Mouse (Mus musculus) T-helper 2 cell (primary cell): ENCODE measurements at regions not wholly inside any gene's neighbourhood (a gene's known extent, or its start where the extent isn't known, plus 50 kb on each side); places are given as distances from the start of the nearest gene placed in this dataset.

Experiments used
- in situ Hi-C: fragments of 300-600 bp; cut with MboI, MseI; formaldehyde crosslinking; loops from one replicate; pipeline ENCODE4 v1.15.1; 2025; ENCODE audit warnings: high pct_unique_total_duplicates

DNA sequence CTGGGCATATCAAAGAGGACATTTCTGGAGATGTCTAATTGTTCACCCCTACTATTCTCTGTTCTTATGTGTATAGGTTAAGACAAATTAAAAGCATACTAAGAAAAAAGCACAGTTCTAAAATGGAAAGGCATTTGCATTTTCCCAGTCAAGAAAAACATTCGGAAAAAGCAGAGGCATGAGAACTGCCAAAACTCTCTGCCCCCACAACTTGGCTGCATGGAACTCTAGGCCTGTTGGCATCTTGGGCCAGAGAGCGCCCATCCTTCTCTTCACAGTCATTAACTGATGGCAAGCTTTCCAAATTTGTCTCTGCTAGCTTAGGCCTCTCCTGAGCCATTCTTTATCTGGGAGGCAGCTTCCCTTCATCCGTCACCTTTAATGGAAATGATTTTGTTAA, 281.6 kb downstream of the Tex13c3 start:
- in situ Hi-C loops: no loop called here

DNA sequence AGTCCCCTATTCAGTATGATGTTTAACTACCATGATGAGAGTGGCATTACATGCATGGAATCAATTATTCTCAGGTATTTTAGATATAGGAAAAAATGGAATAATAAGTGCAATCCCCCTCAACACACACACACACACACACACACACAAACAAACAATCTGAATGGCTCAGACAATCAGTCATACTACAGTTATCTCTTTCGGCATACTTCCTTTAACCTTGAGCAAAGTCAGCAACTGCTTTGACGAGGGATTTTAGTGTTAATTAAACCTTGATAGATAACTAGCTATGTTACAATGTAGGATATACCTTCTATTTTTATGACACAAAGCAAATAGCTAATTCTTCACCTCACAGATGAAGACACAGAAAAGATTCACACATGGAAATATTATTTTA, 312.1 kb downstream of the Tex13c3 start:
- in situ Hi-C loops: loop anchor here (25.0 kb wide), 1 partner anchor 982 kb away; no protein-coding TSS in a partner anchor

DNA sequence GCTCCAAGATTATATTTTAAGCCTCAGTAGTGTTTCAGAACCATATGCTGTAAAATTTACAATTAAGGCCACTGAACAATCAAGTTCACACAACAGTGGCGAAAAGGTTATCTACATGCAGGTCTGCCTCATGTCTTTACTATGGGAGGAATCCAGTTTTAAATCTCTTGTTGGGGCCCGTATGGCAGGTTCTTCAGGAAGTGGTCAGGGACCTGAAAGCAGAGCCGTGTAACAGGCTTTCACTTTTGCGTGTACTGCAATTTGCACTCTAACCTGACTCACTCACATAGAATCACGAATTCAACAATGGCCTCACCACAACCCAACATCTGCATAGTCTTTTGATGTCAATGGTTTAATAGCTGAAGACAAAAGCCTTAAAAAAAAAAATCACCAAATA, 312.6 kb downstream of the Tex13c3 start:
- in situ Hi-C loops: loop anchor here (25.0 kb wide), 1 partner anchor 981 kb away; no protein-coding TSS in a partner anchor

DNA sequence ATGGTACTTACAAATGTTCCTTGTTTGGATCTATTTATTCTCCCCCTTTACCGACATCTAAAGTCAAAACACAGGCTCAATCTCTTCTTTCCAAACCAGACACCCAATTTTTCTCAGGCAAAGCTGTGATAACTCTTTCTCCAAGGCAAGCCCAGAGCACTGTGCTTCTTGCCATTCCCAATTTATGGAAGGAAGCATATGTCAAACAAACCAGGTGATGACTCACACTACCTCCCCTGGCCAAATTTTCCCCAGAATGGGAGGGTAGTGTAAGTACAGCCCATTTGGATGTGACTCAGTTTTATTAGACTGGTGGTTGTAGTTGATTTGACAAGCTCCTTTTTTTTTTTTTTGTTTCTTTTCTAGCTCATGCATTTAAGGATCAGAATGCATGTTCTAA, 313.0 kb downstream of the Tex13c3 start:
- in situ Hi-C loops: loop anchor here (25.0 kb wide), 1 partner anchor 981 kb away; no protein-coding TSS in a partner anchor

DNA sequence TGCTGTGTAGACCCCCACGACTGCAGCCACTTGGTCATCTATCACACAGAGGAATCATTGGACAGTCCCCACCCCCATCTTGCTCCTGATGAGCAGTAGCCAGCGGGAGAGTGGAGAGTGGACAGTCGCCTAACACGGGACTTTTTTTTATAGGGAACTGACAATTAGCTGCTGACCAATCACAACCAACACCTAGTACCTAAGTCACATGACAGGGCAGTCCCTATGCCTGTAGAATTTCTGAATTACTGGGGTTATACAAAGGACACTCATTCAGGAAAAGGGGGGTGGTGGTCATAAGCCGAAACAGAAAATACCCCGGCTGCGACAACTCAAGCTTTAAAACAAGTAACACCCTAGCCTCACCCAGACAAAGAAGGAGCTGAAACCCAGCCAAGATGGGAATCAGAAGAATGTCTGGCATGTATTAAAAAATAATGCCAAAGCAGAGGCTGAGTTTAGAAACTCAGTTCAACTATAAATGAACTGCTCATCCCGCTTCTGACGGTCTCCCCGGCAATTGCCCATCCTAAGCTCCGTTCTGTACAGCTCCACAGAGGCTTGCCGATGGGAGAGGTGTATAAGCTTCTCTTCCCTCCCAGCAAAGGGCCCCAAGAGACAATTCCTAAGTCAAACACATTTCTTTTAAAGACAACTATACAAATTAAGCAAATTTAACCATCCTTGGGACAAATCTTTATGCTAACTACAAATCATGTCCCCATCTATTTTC, 313.8 kb downstream of the Tex13c3 start:
- in situ Hi-C loops: loop anchor here (25.0 kb wide), 1 partner anchor 980 kb away; no protein-coding TSS in a partner anchor

DNA sequence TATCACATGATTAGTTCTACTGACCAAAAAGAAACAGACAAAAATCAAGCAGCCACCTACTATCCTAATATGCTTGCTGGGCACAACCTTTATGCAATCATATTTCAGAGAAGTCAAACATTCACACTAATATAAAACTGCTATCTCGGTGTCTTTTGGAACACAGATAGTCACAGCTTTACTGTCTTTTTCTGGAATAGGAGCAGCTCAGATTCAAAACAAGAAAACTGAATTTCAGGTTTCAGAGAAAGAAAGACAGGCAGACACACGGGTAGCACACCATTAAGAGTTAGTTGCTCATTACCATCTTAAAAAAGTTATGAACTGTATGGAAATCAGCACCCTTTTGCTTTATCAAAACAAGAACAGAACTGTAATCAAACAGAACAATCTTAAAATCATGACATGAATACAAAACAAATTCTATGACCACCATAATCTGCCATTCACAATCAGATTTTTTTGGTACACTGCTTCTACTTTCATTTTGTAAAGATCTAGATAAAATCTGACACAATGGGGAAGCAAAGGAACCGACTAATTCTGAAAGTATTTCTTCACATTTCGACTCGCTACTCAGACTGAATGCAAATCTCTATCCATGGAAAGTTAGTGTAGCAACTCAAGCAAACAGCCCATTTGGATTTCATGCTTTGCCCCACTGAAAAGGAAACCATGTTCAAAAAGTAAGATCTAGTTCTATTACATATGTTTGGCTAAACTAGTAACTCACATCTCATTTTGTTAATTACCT, 315.1 kb downstream of the Tex13c3 start:
- in situ Hi-C loops: loop anchor here (25.0 kb wide), 1 partner anchor 979 kb away; no protein-coding TSS in a partner anchor

DNA sequence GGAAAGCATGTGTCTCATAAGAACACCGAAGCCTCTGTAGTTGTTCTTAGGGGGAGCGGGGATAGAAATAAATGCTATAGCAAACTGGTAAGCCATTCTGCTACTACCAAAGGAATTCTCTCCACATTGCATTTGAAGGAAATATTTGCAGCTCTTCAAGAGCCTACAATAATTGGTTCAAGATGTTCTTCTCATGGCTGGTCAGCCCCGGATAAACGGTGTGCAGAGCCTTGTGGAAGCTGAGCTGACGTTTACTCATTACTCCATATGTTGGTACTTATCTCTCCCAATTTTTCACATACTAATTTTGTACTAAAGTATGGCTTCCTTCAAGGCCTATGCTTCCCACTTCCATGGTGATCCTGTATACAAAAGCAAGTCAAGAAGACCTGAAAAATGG, 317.0 kb downstream of the Tex13c3 start:
- in situ Hi-C loops: loop anchor here (25.0 kb wide), 1 partner anchor 977 kb away; no protein-coding TSS in a partner anchor

DNA sequence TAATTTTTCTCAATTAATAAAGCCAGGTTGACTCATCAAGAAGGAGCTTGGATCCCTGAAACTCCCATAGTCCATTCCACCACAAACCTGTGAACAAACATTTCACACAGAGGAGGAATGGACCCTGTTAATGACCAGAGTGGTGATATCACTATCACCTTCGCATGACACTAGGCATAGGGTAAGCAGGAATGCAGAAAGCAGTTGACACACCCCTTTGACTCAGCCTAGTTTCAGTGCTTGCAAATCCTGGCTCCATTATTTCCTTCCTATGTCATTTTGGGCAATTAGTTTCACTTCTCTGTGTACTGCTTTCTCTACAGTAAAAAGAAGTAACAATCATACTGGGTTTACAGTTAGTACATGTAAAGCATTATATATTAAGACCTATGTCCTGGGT, 318.2 kb downstream of the Tex13c3 start:
- in situ Hi-C loops: loop anchor here (25.0 kb wide), 1 partner anchor 976 kb away; no protein-coding TSS in a partner anchor

DNA sequence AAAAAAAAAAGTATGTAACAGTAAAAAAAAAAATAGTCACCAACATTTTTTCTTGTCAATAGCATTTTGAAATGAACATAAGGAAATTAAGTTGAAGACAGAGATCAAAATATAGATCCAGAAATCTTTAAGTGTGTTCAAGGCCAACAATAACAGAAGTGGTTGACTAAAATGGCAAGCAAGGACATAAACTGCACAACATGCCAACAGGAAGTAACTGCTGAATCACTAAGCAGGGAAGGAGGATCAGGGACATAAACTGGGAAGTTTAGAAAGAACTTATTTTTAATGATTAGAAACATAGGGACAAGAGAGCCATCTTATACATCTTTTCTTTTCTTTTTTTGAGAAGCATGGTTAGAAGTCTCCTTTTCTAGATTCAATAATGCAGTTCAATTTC, 318.8 kb downstream of the Tex13c3 start:
- in situ Hi-C loops: loop anchor here (25.0 kb wide), 1 partner anchor 975 kb away; no protein-coding TSS in a partner anchor

DNA sequence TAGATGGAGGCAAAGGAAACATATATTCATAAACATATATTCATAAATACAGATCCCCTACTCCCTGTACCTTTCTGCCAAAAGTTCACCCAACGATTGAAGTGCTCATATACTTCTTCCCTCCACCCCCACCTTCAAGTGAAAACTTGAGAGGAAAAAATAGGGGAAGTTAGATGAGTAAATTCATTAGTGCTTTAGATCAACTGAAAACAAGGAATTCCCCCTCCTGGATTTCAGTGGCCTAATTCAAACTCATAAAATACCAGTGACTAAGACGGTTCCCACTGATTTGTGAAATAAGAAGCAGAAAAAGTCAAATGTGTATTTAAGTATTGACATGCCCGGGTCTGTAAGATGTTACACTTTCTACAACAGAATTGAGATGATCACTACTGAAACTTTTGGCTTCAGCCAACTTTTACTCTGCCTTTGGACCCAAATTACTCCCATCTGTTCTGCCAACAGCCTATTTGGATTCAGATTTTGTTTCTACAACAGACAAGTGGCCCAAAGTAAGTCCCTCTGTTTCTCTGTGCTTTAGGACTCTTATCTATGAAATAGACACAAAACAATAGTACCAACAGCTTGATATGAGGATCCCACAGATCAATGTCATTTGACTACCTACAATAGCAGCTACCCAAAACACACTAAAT, 320.7 kb downstream of the Tex13c3 start:
- in situ Hi-C loops: loop anchor here (25.0 kb wide), 1 partner anchor 973 kb away; no protein-coding TSS in a partner anchor

DNA sequence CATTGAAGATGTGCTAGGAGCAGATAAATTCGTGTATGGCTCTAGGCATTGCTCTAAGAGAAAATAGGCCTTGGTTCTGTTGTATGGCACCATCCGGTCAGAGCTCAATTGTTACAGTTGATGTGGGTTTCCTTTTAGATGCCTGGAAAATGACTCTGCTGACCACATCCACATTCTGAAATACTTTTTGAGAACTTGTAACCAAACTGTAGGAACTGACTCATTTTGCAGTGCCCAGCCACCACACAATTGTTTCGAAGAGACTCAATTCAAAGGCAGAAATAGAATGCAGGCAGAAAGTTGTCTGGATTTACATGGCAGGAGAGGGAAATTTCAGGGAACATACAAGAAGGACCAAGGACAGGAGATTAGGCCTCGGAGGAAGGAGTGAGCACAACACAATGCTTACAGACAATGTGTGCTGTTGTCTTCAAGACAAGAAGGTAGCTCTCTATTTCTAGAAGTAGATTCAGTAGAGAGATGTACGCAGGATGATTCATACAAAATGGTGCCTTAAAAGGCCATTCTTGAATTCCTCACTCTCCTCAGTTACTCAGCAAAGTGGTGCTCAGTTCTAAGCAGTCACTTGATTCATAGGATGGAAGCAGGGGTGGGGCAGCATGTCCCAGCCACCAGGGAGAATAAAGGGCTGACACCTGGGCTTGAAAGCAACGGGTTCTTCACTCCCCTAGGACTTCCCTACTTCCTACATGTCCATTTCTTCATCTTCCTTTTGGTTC, 323.5 kb downstream of the Tex13c3 start:
- in situ Hi-C loops: loop anchor here (10.0 to 25.0 kb wide), 2 partner anchors 970 to 1897 kb away; no protein-coding TSS in a partner anchor

DNA sequence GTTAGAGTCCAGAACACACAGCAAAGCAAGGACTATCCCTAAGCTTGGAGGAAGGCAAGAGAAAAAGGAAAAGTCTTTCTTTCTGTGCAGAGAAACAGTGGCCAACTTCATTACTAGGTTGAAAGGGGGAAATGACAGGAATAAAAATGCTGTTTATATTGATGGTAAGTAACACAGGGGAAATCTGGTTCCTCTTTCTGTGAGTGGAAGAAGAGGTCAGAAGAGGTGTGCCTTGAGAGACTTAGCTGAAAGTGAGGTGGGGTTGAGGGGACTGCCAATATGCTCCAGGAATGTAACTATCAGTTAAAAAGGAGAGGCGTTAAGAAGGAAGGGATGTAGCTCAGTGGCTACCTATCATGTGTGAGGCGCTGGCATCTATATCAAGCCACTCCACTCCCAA, 327.5 kb downstream of the Tex13c3 start:
- in situ Hi-C loops: loop anchor here (10.0 to 25.0 kb wide), 2 partner anchors 966 to 1901 kb away; no protein-coding TSS in a partner anchor

DNA sequence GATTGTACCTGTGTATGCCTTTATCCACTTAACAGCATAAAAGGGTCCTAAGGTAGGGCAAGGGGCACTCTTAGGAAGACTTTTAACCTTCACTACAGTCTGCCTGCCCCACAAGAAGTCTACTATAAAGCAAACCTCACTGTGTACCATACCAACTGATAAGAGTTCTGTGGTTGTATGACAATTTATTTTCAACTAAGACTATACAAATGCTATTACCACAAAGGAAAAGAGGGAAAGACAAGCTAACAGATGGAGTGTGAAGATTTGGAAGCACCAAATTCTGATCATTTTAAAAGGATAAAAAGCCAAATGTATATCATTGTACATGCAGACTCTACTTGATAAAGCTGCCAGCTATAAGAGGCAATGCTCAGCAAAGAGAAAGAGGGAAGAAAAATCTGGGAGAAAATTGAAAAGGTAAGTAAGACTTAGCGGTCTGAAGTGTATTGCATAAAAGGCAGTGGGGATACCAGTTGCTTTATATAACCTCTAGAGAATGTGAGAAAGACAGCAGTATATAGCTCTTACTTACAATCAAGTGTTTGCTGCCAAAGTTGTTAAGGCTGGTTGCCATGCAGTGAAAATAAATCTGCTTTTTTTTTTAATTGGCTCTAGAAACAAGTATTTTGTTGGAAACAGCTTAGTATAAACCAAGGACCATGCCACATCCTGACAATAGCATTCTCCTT, 328.8 kb downstream of the Tex13c3 start:
- in situ Hi-C loops: loop anchor here (10.0 to 25.0 kb wide), 2 partner anchors 965 to 1902 kb away; no protein-coding TSS in a partner anchor

DNA sequence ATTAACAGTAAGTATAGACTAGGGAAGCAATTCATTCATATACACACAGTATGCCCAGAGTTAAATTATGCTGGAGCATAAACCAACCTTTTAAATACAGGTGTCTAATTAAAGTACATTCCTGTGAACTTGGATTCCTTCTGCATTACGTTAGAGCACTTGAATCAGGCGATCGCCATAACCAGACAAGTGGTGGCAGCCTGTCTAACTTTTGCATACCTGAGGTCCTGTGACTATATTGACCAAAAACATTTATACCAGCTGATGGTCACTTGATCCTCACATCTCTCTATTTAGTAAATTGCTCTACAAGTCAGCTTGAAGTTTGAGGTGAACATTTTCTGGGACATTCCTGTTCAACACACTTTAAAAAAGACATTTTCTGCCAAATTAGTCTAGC, 330.5 kb downstream of the Tex13c3 start:
- in situ Hi-C loops: loop anchor here (10.0 to 25.0 kb wide), 2 partner anchors 963 to 1904 kb away; no protein-coding TSS in a partner anchor

DNA sequence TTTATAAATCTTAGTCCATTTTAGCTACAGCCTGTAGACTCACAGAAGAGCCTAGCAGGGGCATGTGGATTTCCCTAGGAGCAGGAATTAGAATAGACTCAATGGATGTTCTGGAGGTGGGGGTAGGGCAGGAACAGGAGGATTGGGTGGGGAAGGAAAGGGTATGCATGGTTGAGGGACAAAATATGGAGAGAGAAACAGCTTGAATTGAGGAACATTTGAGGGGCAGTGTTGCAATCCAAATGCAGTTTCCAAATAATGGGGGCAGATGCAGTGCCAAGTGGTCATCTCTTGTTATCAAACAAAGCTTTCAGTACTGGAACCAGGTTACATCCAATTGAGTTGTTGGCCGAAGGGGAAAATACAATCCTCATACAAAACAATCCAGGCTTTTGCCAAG, 332.4 kb downstream of the Tex13c3 start:
- in situ Hi-C loops: no loop called here

DNA sequence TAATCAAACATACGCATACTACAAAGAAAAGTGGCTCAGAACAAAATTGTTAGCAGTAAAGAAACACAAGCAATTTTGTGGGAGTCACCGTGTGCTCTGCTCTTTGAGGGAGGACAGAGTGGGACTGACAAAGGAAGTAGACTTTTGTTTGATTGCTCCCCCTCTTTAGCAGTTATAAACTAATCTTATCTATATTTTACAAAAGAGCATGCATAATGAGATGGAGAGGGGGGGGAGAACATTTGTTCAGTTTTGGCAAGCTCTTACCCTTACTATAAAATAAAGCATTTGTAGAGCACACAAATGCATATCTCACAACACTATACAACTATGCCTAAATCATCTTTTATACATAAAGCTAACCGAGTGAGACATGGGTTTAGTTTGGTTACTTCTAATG, 332.9 kb downstream of the Tex13c3 start:
- in situ Hi-C loops: no loop called here

DNA sequence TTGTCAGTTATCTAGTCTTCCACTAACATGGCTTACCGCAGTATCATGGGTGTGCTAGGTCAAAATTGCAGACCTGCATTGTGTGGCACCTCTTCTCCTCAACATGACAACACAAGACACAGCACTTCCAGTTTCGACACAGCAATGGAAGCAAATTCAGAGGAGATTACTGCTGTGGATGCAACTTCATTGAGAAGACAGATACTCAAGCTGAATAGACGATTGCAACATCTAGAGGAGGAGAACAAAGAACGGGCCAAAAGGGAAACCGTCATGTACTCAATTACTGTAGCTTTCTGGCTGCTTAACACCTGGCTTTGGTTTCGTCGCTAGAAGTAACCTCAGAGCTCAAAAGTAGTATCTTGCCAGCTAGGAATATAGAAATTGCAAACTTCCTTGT, 368.4 kb downstream of the Tex13c3 start:
- in situ Hi-C loops: no loop called here

DNA sequence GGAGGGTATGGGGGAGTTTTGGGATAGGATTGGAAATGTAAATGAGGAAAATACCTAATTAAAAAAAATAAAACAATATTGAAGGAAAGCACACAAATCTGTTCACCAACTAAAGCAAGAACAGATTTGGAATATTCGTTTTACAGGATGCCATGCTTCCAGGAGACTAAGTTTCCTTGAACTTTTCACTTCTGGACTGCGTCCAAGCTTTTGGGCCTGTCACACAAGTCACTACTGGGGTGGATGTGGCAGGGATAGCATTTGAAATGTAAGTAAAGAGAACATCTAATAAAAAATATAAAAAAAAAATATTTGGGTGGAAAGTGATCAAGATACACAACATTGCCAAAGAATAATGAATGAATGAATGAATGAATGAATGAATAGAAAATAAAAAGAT, 378.2 kb downstream of the Tex13c3 start:
- in situ Hi-C loops: no loop called here

DNA sequence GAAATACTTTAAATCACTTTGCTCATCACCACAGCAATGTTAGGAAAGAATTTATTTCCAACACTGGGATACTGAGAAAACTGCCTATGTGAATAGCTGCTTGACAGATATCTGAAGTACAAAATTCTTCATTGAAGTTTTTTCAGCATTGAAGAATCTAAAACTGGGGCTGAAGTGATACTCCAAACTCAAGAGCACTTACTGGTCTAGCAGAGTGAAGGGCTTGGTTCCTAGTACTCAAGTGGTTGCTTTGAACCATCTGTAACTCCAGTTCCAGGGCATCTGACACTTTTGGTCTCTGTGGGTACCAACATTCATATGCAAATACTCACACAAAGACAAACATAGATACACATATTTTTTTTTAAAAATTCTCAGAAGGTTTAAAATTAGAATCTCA, 385.2 kb downstream of the Tex13c3 start:
- in situ Hi-C loops: no loop called here

DNA sequence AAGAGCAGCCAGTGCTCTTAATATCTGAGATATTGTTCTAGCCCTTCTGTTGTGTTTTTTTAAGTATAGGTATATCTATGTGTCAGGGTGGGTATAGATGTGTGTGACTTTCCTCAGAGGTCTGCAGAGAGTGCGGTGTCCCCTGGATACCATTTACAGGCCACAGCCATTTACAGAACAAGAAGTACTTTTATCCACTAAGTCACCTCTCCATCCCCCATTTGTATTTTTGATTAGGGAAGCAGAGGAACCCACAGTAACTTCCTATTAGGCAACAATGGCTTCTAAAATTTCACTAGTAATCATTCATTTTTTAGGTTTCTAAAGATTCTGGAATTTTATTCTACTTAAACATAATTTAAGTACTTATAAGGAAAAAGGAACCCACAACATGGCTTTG, 396.7 kb downstream of the Tex13c3 start:
- in situ Hi-C loops: no loop called here
